Mouse (Mus musculus) frontal cortex, adult 2 months (tissue): ENCODE data around the gene Dock11. TPM values are rescaled to one million over a fixed set of nuclear protein-coding genes. Genes with fewer than 3 reads are reported as not detected.

ENCODE experiments used
- DNase-seq, 2 experiments: peaks; one replicate each; pipeline ENCODE4 v3.0.0; 2022; ENCODE audit warnings: low spot score in 1 of 2; ENCODE audit errors: extremely low spot score in 1 of 2
- polyA plus RNA-seq: library from polyadenylated mRNA; depleted of rRNA; stranded (reverse); fragments of >200 nt; gene quantifications from 2 replicates; pipeline ENCODE4 v1.2.3, GENCODE M21; 2012; rRNA removed

The Dock11 gene
- polyA plus RNA-seq, 1 experiment, result 7.5 TPM

- DNase-seq, result no peak
These were observed 200.0 kb downstream of the Dock11 start for GRCm38 (mm10) chrX:36088464-36089256.

DNA sequence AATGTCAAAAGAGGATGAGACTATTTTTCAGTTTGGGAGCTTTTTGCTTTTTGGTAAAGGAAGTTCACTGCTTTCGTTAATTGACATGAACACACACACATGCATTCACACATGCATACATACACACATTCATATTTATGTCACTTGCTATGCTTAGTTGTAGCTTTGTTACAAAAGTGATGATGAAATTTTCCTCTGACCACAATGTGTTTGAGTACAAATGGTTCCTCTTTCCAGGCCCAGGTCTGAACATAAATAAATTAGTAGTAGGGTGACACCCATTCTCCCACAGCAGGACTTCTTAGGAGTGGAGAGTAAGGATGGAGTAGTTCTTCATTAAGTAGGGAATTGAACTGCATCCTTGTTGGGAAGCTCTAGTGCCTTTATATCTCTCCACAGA, 212.3 kb downstream of the Dock11 start:
- DNase-seq, result no peak

DNA sequence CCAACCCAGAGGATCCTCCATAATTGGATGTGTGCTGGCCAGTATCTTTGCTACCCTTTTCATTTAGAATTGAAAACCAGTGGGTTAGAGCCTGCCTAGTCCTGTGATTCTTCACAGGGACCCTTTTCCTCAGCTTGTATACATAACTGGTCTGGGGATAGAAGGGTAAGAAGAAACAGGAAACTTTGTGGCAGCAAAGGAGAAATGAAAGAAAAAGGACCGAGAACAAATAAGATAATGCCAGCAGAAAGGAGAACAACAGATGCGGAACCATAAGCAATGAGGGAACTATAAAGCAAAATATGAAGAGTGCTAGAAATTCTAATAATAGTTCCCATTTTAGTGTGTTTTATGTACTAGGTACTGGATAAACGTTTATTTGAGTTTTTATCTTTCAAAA, 212.7 kb downstream of the Dock11 start:
- DNase-seq, result no peak

- DNase-seq, result no peak
These were observed 220.0 kb downstream of the Dock11 start for GRCm38 (mm10) chrX:36108601-36109000.

GRCm38 (mm10) chrX:36111622-36112421, 223.2 kb downstream of the Dock11 start, which contains the start of gene Il13ra1:
TSS of gene Il13ra1 (plus strand) at chrX:36112110.
- DNase-seq, result no peak

- no peak for DNase-seq
These were observed 223.8 kb downstream of the Dock11 start for GRCm38 (mm10) chrX:36112422-36112750.

GRCm38 (mm10) chrX:36115171-36115570, 226.5 kb downstream of the Dock11 start:
- no peak for DNase-seq

Other genes with a start within 250 kb of the Dock11 start
- 3.6 and 5.0 TPM in 2 replicates for gene Il13ra1, start 223.3 kb downstream of the Dock11 start, polyA plus RNA-seq